Mouse (Mus musculus): ENCODE measurements at regions not wholly inside any gene's neighbourhood (a gene's known extent, or its start where the extent isn't known, plus 50 kb on each side); places are given as distances from the start of the nearest gene placed in this dataset.

DNA sequence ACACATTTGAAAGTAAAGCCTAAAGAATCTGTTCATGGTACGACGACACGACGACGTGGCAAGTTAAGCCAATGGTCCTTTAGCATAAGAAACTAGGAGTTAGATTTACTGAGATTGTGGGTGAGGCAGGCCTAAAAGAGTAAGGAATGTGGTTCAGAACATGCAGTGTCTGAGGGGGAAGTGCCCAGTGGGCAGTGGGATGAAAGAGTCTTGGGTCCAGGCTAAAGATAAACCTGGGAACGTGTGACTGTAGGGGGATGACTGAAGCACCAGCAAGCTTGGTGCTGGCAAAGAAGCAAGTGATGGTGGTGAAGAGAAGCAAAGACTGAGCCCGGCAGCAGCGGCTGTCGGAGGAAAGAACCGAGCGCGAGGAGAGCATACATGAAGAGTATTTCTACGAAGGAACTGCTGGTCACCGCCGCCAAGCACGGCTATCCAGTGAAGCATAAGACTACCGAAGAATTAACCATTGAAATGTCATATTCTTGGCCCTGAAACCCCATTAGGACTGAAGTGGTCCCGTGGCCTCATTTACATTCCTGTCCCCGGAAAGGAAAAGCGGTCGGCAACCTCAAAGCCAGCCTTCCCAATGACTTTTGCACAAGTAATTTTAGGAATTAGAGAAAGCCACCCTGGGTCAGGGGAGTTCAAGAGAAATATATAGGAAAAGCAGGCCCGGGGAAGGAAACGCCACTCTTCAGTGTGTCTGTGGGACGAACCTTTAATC is 76.2 kb upstream of the Armc2 start:
- no peak for DNase-seq (ENCODE audit: low spot score)

DNA sequence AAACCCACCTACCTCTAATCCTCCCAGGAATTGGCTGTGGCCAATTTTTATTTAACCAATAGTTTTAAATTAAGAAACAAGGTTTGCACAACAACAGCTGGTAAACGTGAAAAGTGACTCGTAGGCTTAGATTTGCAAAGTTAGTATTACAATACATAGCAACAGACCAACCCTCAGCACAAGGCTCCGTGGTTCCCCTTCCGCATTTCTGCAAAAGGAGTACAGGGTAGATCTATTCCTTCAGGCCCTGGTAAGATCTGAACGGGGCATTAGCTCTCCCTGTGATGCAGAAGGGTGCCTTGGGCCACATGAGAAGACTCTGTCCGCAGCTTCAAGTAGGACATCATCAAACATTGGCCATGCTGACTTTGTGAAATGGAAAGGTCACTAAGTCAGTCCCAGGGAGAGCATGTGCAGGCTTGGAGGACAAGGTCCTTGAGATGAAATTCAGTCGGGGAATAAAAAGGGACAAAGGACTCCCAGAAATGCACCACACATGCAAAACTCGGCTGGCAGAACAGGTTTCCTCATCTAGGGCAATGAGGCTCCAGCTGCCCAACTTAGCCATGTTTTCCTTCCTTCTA is 75.0 kb upstream of the Armc2 start:
- no peak for DNase-seq (ENCODE audit: low spot score)

DNA sequence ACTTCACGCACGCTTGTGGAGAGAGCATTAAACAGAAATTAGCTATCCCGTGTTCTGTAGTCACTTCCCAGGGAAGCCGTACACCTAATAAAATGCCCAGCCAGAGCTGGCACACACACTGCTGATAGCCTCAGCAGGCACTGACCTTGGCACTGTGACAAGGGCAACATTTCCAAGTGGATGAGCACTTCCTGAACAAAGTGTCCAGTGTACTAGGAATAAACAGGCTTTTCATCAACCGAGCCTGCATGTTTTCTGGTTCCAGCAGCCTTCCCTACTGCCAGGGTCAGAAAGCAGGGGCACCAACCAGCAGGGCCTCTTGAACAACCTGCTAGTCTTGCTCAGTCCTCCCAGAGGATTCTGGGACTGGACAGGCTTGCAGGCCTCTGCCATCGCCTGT is 74.3 kb upstream of the Armc2 start:
- DNase-seq (ENCODE audit: low spot score) = peak; percentile 53

DNA sequence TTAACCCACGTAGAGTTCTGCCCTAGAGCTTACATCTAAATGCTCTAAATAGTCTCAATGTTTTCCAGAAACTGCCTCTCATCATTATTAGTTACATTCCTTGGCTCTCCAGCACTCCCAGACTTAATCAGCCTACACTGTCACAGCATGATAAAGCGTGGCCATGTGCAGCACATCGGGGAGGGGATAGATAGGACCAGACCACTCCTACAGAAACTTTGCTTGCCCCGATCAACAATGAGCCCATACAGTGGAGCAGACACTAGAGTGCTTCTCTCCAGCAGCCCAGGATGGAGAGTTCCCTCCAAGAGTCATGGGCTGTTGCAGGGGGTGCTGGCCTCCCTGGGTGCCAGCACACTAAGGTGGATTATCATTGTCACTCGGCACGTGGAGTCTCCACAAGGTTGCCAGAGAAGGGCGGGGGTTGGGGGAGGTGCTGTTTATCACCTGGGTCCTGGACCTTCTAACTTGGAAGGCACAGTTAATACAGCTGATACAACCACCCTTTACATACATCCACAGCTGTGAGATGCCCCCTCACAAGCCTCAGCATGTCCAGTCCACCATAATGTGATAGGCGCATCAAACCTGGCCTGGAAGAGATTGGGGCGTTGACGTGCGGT is 73.4 kb upstream of the Armc2 start:
- DNase-seq (ENCODE audit: low spot score) = no peak

DNA sequence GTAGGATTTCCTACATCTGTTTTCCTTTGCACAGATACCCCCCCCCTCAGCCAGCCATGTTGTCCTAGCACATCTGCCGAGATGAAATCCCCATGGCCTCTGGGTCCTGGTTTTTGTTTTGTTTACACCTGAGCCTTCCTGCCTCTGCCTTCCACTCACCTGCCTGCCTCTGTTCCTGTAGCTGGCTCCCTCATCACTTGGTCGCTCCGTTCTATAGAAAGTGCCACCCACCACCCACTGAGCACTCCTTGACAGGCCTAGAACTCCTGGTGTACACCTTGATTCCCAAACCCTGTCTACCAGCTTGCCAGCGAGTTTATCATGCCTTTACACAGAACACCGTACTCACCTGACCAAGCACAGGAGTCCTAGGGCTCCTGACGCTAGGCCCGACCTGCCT is 72.6 kb upstream of the Armc2 start:
- no peak for DNase-seq (ENCODE audit: low spot score)

DNA sequence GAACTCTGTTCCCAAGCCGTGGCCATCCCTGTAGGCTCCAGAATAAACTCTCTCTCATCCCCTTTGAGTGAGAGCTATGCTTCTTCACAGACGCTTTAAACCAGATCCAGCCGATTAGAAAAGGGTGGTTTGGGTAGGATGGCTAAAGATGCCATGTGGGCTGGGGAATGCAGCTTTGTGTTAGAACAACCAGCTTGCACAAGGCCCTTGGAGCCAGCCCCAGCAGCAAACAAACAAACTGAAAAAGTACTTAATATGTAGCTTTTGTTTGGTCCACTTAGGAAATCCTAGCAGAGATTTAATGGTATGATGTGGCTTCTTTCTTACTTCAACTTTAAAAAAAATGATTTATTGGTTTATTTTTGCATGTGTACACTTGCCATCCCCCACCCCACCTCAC is 71.9 kb upstream of the Armc2 start:
- no peak for DNase-seq (ENCODE audit: low spot score)

DNA sequence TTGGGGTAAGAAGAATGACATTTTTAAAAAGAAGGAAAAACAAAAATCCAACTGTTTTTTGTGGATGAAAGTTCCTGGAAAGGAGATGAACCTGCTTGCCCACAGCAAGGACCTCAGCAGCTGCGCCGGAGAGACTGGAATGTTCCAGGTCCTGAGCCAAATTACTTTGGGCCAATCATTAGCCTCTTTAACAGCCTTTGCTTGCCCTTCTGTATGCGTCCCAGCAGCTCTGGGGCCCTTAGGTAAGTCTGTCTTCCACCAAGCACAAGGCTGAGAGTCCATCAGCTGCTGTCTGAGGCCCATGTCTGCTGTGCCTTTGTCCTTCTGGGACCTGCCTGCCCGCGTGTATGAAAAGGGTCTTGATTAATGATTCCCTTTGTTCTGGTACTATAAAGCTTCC is 71.4 kb upstream of the Armc2 start:
- DNase-seq (ENCODE audit: low spot score) = peak; percentile 55

DNA sequence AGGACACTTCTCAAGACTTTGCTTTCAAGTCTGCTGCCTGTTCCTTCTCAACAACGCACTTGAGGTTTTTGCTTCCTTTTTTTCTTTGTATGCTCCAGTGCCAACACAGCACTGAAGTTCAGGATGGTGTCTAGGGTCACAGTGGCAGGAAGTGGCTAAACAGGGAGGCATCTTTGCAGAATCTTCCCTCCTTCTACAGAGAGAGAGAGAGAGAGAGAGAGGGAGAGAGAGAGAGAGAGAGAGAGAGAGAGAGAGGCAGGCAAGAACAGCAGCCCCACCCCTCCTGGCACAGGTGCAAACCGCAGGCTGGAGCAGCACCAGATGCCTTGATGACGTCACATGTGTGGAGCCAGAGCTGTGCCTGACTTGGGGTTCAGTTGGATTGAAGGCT is 71.0 kb upstream of the Armc2 start:
- peak; percentile 87 for DNase-seq (ENCODE audit: low spot score)

DNA sequence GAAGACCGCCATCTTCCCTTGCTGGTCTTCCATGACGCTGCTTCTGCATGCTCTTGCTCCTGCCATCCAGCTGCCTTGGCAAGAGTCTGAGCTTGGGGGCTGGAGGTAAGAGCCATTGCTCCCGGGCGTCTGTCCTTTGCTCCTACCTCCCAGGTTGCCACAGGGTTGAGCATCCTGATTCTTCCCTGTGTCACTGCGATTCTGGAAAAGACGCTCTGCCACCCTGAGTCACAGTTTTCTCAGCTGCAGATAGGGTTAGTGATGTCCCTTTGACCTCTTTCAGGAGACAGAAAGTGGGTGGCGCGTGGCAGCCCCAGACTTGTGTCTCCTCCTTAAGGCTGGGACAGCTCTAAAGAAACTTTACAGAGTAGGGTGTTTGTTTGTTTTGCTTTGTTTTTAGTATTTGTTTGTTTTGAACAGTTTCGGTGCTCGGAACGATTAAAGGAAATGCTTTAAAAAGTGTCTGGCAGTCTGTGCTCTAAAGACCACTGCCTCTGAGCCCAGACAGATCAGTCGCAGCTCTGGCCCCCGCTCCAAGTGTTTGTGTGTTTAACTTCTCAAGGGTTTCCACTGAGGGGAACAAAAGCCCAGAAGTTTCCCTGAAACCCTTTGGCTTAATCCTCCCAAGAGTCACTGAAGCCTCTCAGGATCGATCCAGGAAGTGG is 70.5 kb upstream of the Armc2 start:
- no peak for DNase-seq (ENCODE audit: low spot score)

DNA sequence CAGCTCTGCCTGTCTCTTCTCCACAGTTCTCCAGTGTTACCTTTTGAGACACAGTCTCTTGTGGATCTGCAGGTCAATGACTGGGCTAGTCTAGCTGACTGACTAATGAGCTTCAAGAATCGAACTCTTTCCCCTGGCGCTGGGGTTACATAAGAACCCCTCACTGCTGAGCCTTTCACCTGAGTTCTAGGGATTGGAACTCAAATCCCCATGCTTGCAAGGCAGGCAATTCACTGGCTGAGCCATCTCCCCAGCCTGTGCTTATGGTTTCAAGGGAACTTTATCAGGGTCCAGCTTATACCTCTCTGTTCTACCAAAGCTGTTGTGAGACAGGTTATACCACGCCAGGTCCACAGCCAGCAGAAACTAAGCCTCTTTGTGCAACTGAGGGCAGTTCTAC is 69.7 kb upstream of the Armc2 start:
- DNase-seq (ENCODE audit: low spot score) = no peak

DNA sequence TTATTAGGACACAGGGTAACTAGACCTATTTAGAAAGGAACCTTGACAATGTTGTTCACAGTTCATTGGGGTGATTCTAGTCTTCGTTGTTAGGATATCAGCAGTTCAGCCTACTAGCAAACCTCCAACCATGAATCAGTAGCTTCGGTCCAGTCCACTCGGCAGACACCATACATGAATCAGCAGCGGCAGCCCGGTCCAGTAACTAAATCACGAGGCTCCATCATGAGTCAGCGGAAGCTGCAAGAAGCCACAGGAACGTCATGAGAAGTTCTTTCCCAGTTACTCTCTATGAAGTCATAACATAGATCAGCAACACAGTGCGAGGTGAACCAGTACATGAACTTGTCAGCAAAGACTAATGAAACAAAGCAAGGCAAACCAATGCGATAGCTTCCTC is 68.4 kb upstream of the Armc2 start:
- no peak for DNase-seq (ENCODE audit: low spot score)

DNA sequence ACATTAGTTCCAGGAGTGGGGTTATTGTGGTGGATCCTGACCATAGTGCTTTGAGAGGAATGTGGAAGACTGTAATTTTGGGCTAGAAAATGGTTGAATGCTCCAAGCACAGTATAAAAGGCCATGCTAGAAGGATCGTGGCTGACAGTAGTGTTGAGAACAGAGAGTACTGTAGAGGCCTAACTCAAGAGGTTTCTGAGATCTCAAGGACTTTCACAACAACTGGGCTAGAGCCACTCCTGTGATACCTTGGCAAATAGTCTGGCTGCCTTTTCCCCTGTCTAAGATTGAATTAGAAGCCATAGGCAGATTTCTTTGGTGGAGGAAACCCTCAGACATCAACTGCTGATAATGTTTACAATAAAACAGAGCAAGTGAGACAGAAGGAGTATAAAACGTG is 67.1 kb upstream of the Armc2 start:
- DNase-seq (ENCODE audit: low spot score) = no peak

DNA sequence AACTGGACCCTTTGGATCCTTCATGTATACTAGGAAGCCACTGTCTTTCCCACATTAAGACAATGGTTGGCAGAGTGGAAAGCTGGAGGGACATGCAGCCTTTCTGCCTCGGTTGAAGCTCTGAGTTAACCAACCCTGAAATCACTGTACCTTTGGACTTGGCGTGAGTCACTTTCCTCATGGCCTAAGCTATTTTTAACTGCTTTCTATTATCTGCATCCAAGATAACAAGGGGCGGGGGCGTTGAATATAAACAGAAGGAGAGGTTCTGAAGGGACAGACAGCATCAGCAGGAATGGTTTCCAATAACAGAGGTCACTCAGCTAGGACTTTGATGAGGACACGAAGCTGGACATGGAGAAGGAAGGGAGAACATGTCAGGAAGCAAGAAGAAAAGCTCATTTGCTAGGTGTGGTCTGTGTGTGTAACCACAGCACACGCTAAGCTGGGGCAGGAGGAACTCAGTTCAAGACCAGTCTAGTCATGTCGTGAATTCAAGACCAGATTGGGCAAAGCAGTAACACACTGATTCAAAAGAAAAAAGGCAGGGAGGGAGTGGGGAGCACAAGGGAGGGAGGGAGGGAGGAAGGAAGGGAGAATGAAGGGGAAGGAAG is 64.1 kb upstream of the Armc2 start:
- DNase-seq (ENCODE audit: low spot score) = no peak

DNA sequence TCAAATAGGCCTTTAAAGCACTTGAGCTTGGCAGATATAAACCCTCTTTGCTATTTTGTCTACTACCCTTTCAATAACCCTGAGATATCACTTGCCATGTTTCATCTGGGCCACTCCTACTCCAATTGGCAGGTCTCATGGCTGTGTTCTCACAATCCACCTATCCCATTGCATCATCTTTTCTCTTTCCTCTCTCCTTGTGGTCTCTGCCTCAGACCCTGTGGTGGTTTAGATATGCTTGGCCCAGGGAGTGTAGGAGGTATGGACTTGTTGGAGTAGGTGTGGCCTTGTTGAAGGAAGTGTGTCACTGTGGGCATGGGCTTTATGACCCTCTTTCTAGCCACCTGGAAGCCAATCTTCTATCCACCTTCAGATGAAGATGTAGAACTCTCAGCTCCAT is 61.5 kb upstream of the Armc2 start:
- no peak for DNase-seq (ENCODE audit: low spot score)

DNA sequence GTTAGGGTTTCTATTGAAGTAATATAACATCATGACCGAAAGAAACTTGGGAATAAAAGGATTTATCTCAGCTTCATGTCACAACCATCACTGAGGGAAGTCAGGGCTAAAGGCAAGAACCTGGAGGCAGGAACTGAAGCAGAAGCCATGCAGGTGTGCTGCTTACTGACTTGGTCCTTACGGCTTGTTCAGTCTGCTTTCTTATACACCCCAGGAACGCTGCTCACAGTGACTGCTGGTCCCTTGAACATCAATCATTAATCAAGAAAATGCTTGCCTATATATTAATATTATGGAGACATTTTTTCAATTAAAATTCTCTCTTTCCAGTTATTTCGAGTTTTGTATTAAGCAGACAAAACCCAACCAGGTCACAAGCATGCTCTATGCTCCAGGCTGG is 58.5 kb upstream of the Armc2 start:
- no peak for DNase-seq (ENCODE audit: low spot score)

DNA sequence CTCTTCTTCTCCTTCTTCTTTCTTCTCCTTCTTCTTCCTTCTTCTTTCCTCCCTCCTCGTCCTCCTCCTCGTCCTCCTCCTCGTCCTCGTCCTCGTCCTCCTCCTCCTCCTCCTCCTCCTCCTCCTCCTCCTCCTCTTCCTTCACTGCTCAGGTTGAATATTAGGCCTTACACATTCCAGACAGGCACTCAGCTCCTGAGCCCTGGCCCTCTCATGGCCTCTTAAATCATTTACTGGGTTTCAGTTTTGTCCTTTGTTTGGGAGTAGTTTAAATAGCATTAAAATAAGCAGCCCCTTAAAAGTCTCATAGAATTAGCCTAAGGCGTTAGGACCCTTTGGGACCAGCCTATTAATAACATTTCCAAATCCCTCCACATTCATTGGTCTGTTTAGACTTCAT is 57.3 kb upstream of the Armc2 start:
- no peak for DNase-seq (ENCODE audit: low spot score)

DNA sequence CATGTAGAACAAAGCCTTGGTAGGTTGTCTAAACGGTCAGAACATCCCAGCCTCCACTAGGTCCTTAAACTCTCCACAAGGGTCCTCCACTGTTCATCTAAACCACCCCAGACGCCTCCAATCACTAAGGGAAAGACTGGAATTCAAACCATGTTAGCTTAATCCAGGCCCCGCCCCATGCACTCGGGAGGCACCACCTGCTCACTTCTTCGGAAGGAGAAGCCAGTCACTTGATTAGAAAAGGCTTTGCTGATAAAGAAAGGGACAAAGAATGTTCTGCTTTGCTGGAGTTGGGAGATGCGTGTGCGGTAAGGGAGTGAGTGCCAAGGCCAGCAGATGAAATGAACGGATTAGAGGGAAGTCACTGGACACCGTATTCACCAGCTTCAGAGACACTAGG is 54.5 kb upstream of the Armc2 start:
- DNase-seq (ENCODE audit: low spot score) = peak; percentile 26

DNA sequence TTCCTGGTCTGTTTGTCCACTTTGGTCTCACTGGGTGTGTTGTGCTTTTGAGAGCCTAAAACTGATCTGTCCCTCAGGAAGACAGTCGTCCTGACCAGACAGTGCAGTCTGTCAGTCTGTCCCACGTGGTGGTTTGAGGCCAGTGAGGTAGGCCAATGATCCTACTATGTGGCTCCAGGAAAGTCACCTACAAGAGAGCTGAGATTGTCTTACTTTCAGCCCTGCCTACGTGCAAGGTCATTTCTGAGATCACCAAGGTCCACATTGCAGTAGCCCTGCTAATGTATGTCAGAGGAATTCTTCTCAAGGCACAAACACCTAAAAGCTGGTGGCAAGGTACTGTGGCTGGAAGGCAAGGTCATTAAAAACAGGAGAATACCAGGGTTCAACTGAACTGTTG is 53.9 kb upstream of the Armc2 start:
- DNase-seq (ENCODE audit: low spot score) = no peak

DNA sequence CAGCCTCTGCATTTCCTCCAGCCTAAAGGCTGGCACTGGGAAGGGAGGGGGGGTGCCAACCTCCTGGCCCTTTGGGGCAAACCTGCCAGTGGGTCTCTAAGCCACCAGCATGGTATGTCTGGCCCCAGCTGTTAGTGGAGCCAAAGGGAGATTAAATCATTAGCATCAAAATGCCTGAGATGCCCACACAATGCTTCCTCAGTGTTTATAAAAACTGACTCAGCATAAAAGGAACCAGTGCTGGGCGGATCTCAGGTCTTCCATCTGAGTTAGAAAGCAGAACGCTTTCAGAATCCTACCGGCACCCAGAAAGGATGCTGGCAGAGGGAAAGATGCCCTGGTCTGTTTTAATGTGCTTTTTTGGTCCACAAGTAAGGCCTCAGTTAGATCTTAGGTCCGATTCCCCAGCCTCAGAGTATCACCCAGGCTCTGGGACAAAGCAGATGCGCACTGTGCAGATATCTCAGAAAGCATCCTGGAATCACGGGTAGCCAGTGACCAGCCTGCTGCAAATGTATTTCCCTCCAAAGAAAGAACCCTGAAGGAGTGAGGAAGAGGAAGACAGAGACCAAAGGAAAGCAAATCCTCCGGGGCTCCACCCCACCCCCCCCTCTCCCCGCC is 53.3 kb upstream of the Armc2 start:
- no peak for DNase-seq (ENCODE audit: low spot score)

DNA sequence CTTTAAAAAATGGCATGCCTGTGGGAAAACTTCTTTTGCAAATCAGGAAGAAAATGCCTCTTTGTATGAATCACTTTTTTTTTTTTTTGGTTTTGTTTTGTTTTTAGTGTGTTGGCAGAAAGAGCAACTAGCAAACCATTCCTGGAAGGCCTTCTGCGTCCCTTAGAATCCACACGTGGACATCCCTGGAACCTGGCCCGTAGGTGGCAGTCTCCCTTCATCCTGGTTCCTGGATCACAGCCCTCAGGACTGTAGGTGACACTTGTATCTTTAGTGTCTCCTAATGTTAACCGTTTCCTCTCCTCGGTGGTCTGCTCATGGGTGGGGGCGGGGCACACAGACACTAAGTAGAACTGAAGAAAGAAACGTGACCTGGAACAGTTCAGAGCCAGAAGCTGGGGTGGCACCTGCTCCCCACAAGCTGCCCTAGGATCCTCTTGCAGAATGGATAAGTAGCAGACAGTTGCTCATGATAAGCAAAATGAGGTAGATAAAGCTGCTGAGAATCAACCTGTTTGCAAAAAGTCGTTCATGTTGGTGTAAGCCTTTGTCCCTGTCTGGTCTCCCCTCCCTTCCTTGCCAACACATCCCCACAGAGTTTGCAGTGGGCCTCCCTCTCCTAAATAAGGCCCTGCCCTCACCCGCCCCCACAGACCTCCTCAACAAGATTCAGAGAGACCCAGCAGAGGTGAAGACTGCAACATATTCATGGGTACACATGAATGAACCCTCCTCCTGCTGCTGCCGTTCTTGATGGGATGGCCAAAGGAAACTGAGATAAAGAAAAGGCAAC is 52.6 kb upstream of the Armc2 start:
- DNase-seq (ENCODE audit: low spot score) = peak; percentile 64

DNA sequence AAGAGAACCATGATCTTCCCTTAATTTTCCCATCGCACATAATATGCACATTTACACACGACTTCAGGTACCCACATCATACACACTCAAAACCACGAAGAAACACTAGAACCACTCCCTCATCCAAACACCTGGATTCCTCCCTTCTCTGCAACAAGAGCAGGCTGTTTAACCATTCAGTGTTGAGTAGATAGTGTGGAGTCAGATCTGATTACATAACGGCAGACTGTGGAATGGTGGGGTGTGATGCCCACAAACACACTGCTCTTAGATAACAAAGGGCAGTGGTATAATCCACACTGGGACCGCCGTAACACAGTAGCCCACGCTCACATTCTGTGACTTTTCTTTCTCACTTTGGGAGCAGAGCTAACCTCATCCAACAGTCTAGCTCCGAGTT is 51.5 kb upstream of the Armc2 start:
- no peak for DNase-seq (ENCODE audit: low spot score)

DNA sequence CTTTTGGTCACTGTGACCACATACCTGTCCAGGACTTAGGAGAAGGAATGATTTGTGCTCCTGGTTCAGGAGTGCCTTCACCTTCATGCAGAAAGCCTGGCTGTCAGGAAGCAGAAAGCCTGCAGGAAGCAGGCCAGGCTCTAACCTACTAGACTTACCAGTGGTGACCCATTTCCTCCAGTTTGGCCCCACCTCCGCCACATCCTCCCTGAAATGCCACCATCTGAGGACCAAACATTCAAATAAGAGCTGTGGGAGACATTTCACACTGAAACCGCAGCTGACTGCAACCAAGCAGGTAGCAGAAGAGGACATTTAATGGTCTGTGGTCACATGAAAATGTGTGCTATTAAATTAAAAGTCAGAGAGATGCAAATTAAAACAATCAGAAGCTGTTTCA is 50.3 kb upstream of the Armc2 start:
- DNase-seq (ENCODE audit: low spot score) = no peak

Measured in urinary bladder, postnatal 14 days (tissue).